9 mouse cellular contexts compared by ENCODE assay signal in genomic region chr4:129406447-129406846, GRCm38 (mm10). TPM values are rescaled to one million over a fixed set of nuclear protein-coding genes. Genes with fewer than 3 reads are reported as not detected.
A peak's percentile ranks its signal among the peaks of the same experiment; 100 is the strongest.
DNase-seq lines count a peak whose midpoint lies in the region; ATAC-seq lines count a peak whose summit lies in the region.
"Had no signal": no experiment of that assay in that cellular context is flagged by ENCODE, and none has a peak within 500 bp of the region (broad histone marks: within the 10 kb centered on the region; RNA-seq: fewer than 3 reads in every experiment).

No protein-coding gene starts in this region.

- H3K27me3 ChIP-seq in forebrain, embryonic 13.5 days, result no peaks in the 10 kb centered on the region
- H3K27me3 ChIP-seq in liver, embryonic 15.5 days, result peaks cover 10% of the 10 kb centered on the region
- H3K27me3 ChIP-seq in stomach, embryonic 16.5 days (ENCODE audit: control insufficient read depth, insufficient read depth, low read length), result no peaks in the 10 kb centered on the region

- ATAC-seq in forebrain, embryonic 13.5 days, result no peak
- ATAC-seq in liver, embryonic 15.5 days (ENCODE audit: insufficient read depth), result peak; percentile 52
- peak; percentile 80 for ATAC-seq in stomach, embryonic 16.5 days (ENCODE audit: insufficient read depth, low FRiP score)

- DNase-seq in CD8-positive naive resting alpha-beta T cell, adult 2 months (ENCODE audit: low read depth in 2 of 2, low spot score in 2 of 2), result peak; percentile 18 to 50
- DNase-seq in cerebellum, adult 11 months, result peak; percentile 13
- DNase-seq in heart, postnatal 10 days, result peak; percentile 56 to 68
- DNase-seq in kidney, postnatal 25 days, result peak; percentile 72 to 85
- peak; percentile 77 for DNase-seq in neural tube, embryonic 10.5 days (ENCODE audit: extremely low spot score, low spot score)

- H3K4me2 ChIP-seq in forebrain, embryonic 13.5 days, result peak overlapping the region; percentile 62
- H3K4me2 ChIP-seq in liver, embryonic 15.5 days, result peak overlapping the region; percentile 67
- H3K4me2 ChIP-seq in stomach, embryonic 16.5 days (ENCODE audit: low read depth, low read length), result peak overlapping the region; percentile 63

- intact Hi-C loops in heart, postnatal 10 days (cut with DNase I), result loop anchor here (2.0 kb wide), 1 partner anchor 56 kb away; no protein-coding TSS in a partner anchor

- H3K4me3 ChIP-seq in forebrain, embryonic 13.5 days, result peak overlapping the region; percentile 41
- peak overlapping the region; percentile 42 for H3K4me3 ChIP-seq in liver, embryonic 15.5 days (replicated peaks)
- H3K4me3 ChIP-seq in stomach, embryonic 16.5 days (replicated peaks; ENCODE audit: low read length), result peak overlapping the region; percentile 48

- H3K9ac ChIP-seq in forebrain, embryonic 13.5 days, result peak overlapping the region; percentile 60
- 0 out of 2 replicates have a peak overlapping the region, but pooled peaks have one; percentile 7 for H3K9ac ChIP-seq in liver, embryonic 15.5 days
- peak overlapping the region; percentile 71 for H3K9ac ChIP-seq in stomach, embryonic 16.5 days (ENCODE audit: low read length)

- H3K36me3 ChIP-seq in forebrain, embryonic 13.5 days (ENCODE audit: poor library complexity, severe bottlenecking), result no peaks in the 10 kb centered on the region
- no peaks in the 10 kb centered on the region for H3K36me3 ChIP-seq in liver, embryonic 15.5 days (replicated peaks)
- H3K36me3 ChIP-seq in stomach, embryonic 16.5 days (ENCODE audit: control insufficient read depth, insufficient read depth, low read length), result no peaks in the 10 kb centered on the region
- H3K36me3 ChIP-seq: G1E had no signal

- 4% methylated on average over 25 of the region's 25 CpGs for WGBS in forebrain, embryonic 13.5 days
- 3% methylated on average over 25 of the region's 25 CpGs for WGBS in liver, embryonic 15.5 days (ENCODE audit: insufficient replicate concordance)
- WGBS in stomach, embryonic 16.5 days, result 2% methylated on average over 25 of the region's 25 CpGs

- no peaks in the 10 kb centered on the region for H3K9me3 ChIP-seq in forebrain, embryonic 13.5 days (replicated peaks)
- no peaks in the 10 kb centered on the region for H3K9me3 ChIP-seq in liver, embryonic 15.5 days (replicated peaks)
- H3K9me3 ChIP-seq in stomach, embryonic 16.5 days (replicated peaks; ENCODE audit: control insufficient read depth, low read length), result no peaks in the 10 kb centered on the region
- H3K9me3 ChIP-seq: G1E had no signal

- H3K4me1 ChIP-seq in forebrain, embryonic 13.5 days, result 0 out of 2 replicates have a peak, but pooled peaks cover 4% of the 10 kb centered on the region
- H3K4me1 ChIP-seq in liver, embryonic 15.5 days (replicated peaks), result peaks cover 12% of the 10 kb centered on the region
- H3K4me1 ChIP-seq in stomach, embryonic 16.5 days (ENCODE audit: control insufficient read depth, insufficient read depth, low read length), result peaks cover 10% of the 10 kb centered on the region; the same call in 1 of the 2 replicates

- no peak overlapping the region for H3K27ac ChIP-seq in forebrain, embryonic 13.5 days
- no peak overlapping the region for H3K27ac ChIP-seq in liver, embryonic 15.5 days (replicated peaks)
- peak overlapping the region; percentile 23; the same call in 1 of the 2 replicates for H3K27ac ChIP-seq in stomach, embryonic 16.5 days (ENCODE audit: low read length)

RNA-seq across cellular contexts. Expression of gene Zbtb8a, which starts 28.5 kb away (rescaled TPM):
- polyA plus RNA-seq in forebrain, embryonic 13.5 days (2015; fragmentation: Nextera tagmentation; extraction: Ambion mirVana), result 12.9 and 13.6 TPM in 2 replicates
- total RNA-seq in heart, postnatal 10 days (2021), result 1 to 10 TPM; 5.9 to 7.1 TPM
- polyA plus RNA-seq in liver, embryonic 15.5 days (2015; fragmentation: Nextera tagmentation; extraction: Ambion mirVana), result 2.3 TPM in 2 replicates
- 17.4 and 19.2 TPM in 2 replicates for polyA plus RNA-seq in stomach, embryonic 16.5 days (2015; fragmentation: Nextera tagmentation; extraction: Ambion mirVana)

RNA-seq across cellular contexts. Expression of gene Zbtb8b, which starts 34.2 kb away (rescaled TPM):
- polyA plus RNA-seq in forebrain, embryonic 13.5 days (2015; fragmentation: Nextera tagmentation; extraction: Ambion mirVana), result 4.3 and 5.3 TPM in 2 replicates
- under 1 TPM; 0.29 to 0.52 TPM for total RNA-seq in heart, postnatal 10 days (2021)
- polyA plus RNA-seq in liver, embryonic 15.5 days (2015; fragmentation: Nextera tagmentation; extraction: Ambion mirVana), result 0.79 and 1.2 TPM in 2 replicates
- 1.4 and 1.6 TPM in 2 replicates for polyA plus RNA-seq in stomach, embryonic 16.5 days (2015; fragmentation: Nextera tagmentation; extraction: Ambion mirVana)
- polyA plus RNA-seq: G1E had no signal

RNA-seq across cellular contexts. Expression of gene Bsdc1, which starts 54.9 kb away (rescaled TPM):
- 32.8 and 33.6 TPM in 2 replicates for polyA plus RNA-seq in forebrain, embryonic 13.5 days (2015; fragmentation: Nextera tagmentation; extraction: Ambion mirVana)
- 10 to 100 TPM; 35.9 to 38.2 TPM for total RNA-seq in heart, postnatal 10 days (2021)
- polyA plus RNA-seq in liver, embryonic 15.5 days (2015; fragmentation: Nextera tagmentation; extraction: Ambion mirVana), result 71.8 and 82.6 TPM in 2 replicates
- 28.0 and 30.5 TPM in 2 replicates for polyA plus RNA-seq in stomach, embryonic 16.5 days (2015; fragmentation: Nextera tagmentation; extraction: Ambion mirVana)

Comparison
In these comparisons a context has a peak if more than half of its experiments do, and no peak if none do; other contexts are left out.
1. DNase-seq: peak in every context shown above with its lines; median percentile 78 in kidney, postnatal 25 days; 77 in neural tube, embryonic 10.5 days; 62 in heart, postnatal 10 days; 34 in CD8-positive naive resting alpha-beta T cell, adult 2 months; 13 in cerebellum, adult 11 months.
2. H3K9ac ChIP-seq: peak in every context shown above with its lines; median percentile 71 in stomach, embryonic 16.5 days; 60 in forebrain, embryonic 13.5 days; 7 in liver, embryonic 15.5 days.